Mouse (Mus musculus) naive thymus-derived CD4-positive, alpha-beta T cell, adult 5 months (primary cell): Measurements from ENCODE around the gene Tmem54. TPM values are rescaled to one million over a fixed set of nuclear protein-coding genes. Genes with fewer than 3 reads are reported as not detected.

Experiments
- polyA plus RNA-seq: library from polyadenylated mRNA; unstranded; fragments of 100-300 nt; shearing (Covaris generic); gene quantifications from one replicate; pipeline ENCODE4 v1.2.1, GENCODE M21; 2017

Gene Tmem54
- not detected for polyA plus RNA-seq

GRCm38 (mm10) chr4:129105356-129105755, at the start of gene Tmem54:
TSS of gene Tmem54 (plus strand) at chr4:129105548.

GRCm38 (mm10) chr4:129058207-129059092, 46.9 kb upstream of the Tmem54 start, which contains the start of gene Rnf19b:
TSS of gene Rnf19b (plus strand) at chr4:129058271.

DNA sequence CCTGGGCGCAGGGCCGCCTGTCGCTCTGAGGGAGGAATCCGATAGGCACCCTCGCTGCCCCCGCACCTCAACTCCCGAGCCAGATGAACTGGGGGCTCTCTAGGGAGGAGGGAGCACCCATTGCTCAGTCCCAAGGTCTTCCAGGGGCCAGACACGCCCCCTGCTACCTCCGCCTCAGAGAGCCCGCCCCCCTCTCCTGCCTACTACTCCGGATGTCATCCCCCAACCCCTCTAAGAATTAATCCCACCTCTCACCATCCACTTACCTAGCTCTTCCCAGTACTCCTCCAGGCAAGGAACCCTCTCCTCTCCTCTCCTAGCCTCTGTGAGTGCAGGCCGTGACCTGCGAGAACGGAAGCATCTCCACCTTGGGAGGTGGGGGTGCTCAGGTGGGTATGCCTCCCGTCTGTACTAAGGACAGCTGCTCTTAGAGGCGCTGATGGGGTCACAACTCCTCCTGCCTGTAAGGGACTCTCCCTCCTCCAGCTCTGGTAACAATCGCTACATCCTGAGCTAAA, 16.3 kb downstream of the Tmem54 start, which contains the start of gene Hpca:
Gene Hpca, minus strand, starts transcription at position 468 of the 518 bp plus-strand sequence.

GRCm38 (mm10) chr4:129136579-129137391, 31.4 kb downstream of the Tmem54 start, which contains the start of gene Fndc5:
TSS of gene Fndc5 (plus strand) at chr4:129136999.

Other genes starting within 250 kb of the Tmem54 start
- gene Trim62, start 222.0 kb upstream of the Tmem54 start, polyA plus RNA-seq, result 9.0 TPM
- 0.42 TPM for gene Azin2, start 143.1 kb upstream of the Tmem54 start, polyA plus RNA-seq
- gene Ak2, start 113.6 kb upstream of the Tmem54 start, polyA plus RNA-seq, result 84.4 TPM
- gene Rnf19b, start 47.3 kb upstream of the Tmem54 start, polyA plus RNA-seq, result 41.9 TPM
- gene Hpca, start 16.5 kb downstream of the Tmem54 start, polyA plus RNA-seq, result not detected
- gene Fndc5, start 31.5 kb downstream of the Tmem54 start, polyA plus RNA-seq, result not detected
- 19.8 TPM for gene S100pbp, start 84.2 kb downstream of the Tmem54 start, polyA plus RNA-seq
- 38.0 TPM for gene Yars, start 84.2 kb downstream of the Tmem54 start, polyA plus RNA-seq
- gene C77080, start 155.9 kb downstream of the Tmem54 start, polyA plus RNA-seq, result 0.42 TPM
- 0.30 TPM for gene Sync, start 182.1 kb downstream of the Tmem54 start, polyA plus RNA-seq
- 292 TPM for gene Rbbp4, start 229.8 kb downstream of the Tmem54 start, polyA plus RNA-seq
- gene Zbtb8os, start 230.1 kb downstream of the Tmem54 start, polyA plus RNA-seq, result 23.5 TPM